Mouse (Mus musculus): ENCODE measurements at regions not wholly inside any gene's neighbourhood (a gene's known extent, or its start where the extent isn't known, plus 50 kb on each side); places are given as distances from the start of the nearest gene placed in this dataset.
A peak's percentile ranks its signal among the peaks of the same experiment; 100 is the strongest.

DNA sequence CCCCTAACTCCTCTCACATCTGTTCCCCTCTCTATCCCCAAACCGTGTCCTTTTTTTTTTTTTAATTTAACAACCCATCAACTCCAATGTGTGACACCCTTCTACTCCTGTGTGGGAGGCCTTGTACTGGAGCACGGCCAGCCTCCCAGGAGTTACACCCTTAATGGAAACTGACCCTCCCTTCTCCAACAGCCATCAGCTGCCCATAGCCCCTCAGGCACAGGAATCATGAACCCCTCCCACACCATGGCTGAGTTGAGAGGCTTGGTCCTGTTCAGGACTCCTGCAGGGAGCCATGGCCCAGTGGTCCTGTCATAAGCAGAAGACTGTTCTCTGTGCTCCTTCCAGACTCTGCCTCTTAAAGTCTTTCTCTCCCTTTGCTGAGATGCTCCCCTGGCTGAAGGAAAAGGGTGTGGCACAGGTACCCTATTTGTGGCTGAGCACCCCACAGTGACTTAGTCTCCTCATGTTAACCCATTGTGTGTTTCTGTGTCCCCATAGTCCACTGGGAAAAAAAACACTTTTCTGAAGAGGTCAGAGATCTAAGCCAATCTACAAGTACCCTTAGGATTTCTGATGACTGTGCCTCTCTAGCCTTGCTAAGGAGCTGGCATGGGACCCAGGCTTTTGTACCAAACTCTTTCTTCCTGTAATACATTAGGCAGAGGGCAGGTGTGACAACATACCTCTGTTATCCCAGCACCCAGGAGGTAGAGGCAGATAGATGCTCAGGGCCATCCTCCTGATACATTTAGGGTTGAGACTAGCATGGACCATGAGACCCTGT is 83.9 kb upstream of the Cpeb4 start:
- H3K4me1 ChIP-seq, result no peaks in the 10 kb centered on the region
- no peak overlapping the region for H3K27ac ChIP-seq
- WGBS, result 40% methylated on average over 2 of the region's 2 CpGs
- H3K36me3 ChIP-seq, result no peaks in the 10 kb centered on the region
- no peak overlapping the region for H3K4me2 ChIP-seq (replicated peaks)
- H3K9ac ChIP-seq, result no peak overlapping the region
- no peaks in the 10 kb centered on the region for H3K27me3 ChIP-seq
- H3K4me3 ChIP-seq, result no peak overlapping the region
- no peaks in the 10 kb centered on the region for H3K9me3 ChIP-seq
- ATAC-seq (ENCODE audit: insufficient number of reproducible peaks, insufficient read depth, low FRiP score, low TSS enrichment), result no peak

DNA sequence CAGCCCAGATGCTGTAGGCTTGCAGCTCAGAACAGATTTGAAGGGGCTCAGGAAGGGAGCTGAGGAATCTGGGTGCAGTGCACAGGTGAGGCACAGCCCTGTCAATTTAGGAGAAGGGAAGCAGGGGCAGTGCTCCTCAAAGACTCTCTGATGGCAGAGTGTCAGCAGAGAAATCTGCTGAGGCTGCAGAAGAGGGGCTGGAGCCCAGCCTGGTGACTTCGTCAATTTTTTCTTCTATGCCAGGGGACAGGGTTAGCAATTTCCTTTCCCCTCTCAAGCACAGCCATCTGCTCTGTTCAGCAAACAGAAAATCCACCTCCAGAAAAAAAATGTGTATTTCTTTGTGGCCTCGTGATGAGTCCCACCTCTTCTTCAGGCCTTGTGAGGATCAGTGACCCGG is 82.0 kb upstream of the Cpeb4 start:
- WGBS, result 83% methylated on average over 3 of the region's 3 CpGs
- no peak for ATAC-seq (ENCODE audit: insufficient number of reproducible peaks, insufficient read depth, low FRiP score, low TSS enrichment)
- Histone ChIP-seq H3K4me3 (no peak overlapping the region), H3K36me3 (no peaks in the 10 kb centered on the region), H3K4me2 (replicated peaks) (no peak overlapping the region), H3K27ac (no peak overlapping the region), H3K9ac (no peak overlapping the region), H3K4me1 (no peaks in the 10 kb centered on the region), H3K9me3 (no peaks in the 10 kb centered on the region), H3K27me3 (no peaks in the 10 kb centered on the region)

DNA sequence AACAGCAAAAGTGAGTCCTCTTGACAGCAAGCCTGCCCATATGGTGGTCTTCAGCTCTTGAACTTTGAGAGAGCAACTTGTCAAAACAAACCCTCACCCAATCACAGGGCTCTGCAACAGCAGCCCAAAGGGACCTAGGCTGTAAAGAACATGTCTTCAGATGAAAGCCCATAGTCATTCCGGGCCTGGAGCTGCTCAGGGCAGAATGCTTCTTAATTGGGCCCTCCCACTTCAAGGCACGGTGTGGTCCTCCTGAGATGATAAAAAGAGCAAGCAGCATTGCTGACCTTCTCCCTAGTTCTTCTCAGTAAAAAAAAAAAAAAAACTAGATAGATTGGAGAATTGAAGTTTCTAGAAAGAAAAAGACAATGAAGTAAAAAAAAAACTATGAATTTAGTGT is 80.7 kb upstream of the Cpeb4 start:
- Histone ChIP-seq H3K4me3 (no peak overlapping the region), H3K4me2 (replicated peaks) (no peak overlapping the region), H3K9me3 (no peaks in the 10 kb centered on the region), H3K36me3 (no peaks in the 10 kb centered on the region), H3K27ac (no peak overlapping the region), H3K4me1 (peaks cover under 1% of the 10 kb centered on the region; the same call in 1 of the 2 replicates), H3K27me3 (no peaks in the 10 kb centered on the region), H3K9ac (no peak overlapping the region)
- WGBS, result 56% methylated on average over 2 of the region's 2 CpGs
- no peak for ATAC-seq (ENCODE audit: insufficient number of reproducible peaks, insufficient read depth, low FRiP score, low TSS enrichment)

DNA sequence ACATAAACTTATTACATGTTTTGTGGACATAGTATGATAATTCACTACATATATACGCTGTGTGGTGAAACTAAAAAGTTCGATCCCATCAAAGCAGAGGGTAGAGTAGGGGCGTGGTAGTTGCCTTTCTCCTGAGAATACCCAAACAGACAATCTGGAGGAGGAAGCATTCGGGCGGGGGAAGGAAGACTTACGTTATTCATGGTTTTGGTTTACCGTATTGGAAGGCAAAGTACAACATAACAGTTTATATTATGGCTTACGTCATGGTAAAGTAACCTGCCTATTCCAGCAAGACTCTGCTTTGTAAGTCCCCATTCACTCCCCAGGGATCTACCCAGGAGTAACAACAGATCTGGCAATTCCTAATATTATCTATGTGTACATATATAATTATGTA is 76.9 kb upstream of the Cpeb4 start:
- Histone ChIP-seq H3K4me3 (no peak overlapping the region), H3K9me3 (no peaks in the 10 kb centered on the region), H3K4me2 (replicated peaks) (no peak overlapping the region), H3K9ac (no peak overlapping the region), H3K4me1 (peaks cover 2% of the 10 kb centered on the region; the same call in 1 of the 2 replicates), H3K27ac (no peak overlapping the region), H3K36me3 (no peaks in the 10 kb centered on the region), H3K27me3 (no peaks in the 10 kb centered on the region)
- no peak for ATAC-seq (ENCODE audit: insufficient number of reproducible peaks, insufficient read depth, low FRiP score, low TSS enrichment)
- 82% methylated on average over 8 of the region's 8 CpGs for WGBS

DNA sequence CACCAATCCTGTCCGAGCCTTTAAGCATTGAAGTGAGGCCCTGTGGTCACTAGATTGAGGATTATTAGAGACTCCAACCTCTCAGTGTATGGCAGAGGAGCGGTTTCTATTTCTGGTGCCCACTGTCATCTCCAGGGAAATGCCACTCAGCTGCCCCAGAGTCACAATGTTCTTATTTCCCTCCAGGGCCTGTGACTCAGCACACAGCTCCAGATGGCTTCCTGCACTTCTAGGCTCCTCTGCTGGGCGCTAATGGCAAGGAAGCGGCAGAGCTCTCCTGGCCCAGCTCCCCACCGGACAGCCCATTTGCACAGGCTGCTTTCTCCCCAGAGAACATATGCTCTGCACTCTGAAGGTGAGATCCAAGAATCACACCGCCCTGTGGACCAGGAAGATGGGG is 75.8 kb upstream of the Cpeb4 start:
- H3K4me3 ChIP-seq, result no peak overlapping the region
- no peak overlapping the region for H3K27ac ChIP-seq
- no peak overlapping the region for H3K4me2 ChIP-seq (replicated peaks)
- no peaks in the 10 kb centered on the region for H3K9me3 ChIP-seq
- ATAC-seq (ENCODE audit: insufficient number of reproducible peaks, insufficient read depth, low FRiP score, low TSS enrichment), result no peak
- H3K9ac ChIP-seq, result peak overlapping the region; percentile 20; the same call in 1 of the 2 replicates
- H3K4me1 ChIP-seq, result peaks cover 2% of the 10 kb centered on the region; the same call in 1 of the 2 replicates
- H3K36me3 ChIP-seq, result no peaks in the 10 kb centered on the region
- 40% methylated on average over 6 of the region's 6 CpGs for WGBS
- H3K27me3 ChIP-seq, result no peaks in the 10 kb centered on the region

DNA sequence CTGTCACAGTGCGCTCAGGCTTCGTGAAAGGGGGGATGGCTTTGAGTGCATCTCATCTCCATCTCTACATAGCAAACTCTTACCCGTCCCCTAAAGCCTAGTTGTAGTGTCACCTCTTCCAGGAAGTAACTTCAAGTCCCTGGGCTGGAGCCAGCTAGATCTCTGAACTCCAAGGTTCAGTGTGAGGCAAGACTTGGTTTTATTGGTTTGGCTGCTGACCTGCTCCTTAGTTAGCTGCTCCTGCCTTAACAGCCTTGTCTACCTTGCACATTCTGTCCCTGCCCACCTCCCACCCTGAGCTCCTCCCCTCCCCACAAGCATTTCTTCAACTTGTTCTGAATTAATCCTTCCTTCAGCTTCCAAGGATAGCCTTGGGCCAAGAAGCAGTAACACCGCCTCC is 70.4 kb upstream of the Cpeb4 start:
- Histone ChIP-seq H3K27me3 (no peaks in the 10 kb centered on the region), H3K9ac (no peak overlapping the region), H3K4me2 (replicated peaks) (no peak overlapping the region), H3K9me3 (no peaks in the 10 kb centered on the region), H3K36me3 (no peaks in the 10 kb centered on the region), H3K4me1 (no peaks in the 10 kb centered on the region), H3K4me3 (no peak overlapping the region), H3K27ac (no peak overlapping the region)
- ATAC-seq (ENCODE audit: insufficient number of reproducible peaks, insufficient read depth, low FRiP score, low TSS enrichment), result no peak
- whole genome bisulfite sequencing, result 86% methylated on average over 4 of the region's 4 CpGs

DNA sequence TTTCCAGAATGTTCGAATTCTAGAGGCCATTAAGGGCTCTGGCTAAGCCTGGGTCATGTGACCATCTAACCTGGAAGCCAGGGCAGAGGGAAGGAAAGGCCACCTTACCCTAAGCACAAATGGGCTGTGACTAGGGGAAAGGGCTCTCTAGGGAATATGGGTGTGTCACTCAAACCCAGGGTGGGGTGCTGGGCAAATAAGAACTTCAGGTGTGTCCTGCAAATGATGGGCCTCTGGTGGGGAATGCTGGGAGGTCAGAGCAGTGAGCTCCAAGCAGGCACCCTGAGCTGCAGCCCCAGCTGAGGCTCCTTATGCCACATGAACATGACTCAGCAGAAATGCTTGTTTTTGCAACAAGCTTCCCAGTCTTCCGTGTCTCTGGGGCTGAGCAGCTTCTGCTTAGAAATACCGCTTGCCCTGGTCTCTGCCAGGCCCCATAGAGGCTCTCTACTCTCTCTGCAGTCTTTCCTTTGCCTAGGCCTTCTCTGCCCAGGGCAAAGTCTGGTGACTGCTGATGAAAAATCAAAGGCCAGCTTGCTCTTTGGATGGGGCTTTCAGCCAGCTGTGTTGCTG is 68.6 kb upstream of the Cpeb4 start:
- no peak for ATAC-seq (ENCODE audit: insufficient number of reproducible peaks, insufficient read depth, low FRiP score, low TSS enrichment)
- Histone ChIP-seq H3K9ac (no peak overlapping the region), H3K36me3 (no peaks in the 10 kb centered on the region), H3K27ac (no peak overlapping the region), H3K4me2 (replicated peaks) (no peak overlapping the region), H3K27me3 (no peaks in the 10 kb centered on the region), H3K9me3 (no peaks in the 10 kb centered on the region), H3K4me3 (no peak overlapping the region), H3K4me1 (no peaks in the 10 kb centered on the region)
- 55% methylated on average over 3 of the region's 3 CpGs for WGBS

DNA sequence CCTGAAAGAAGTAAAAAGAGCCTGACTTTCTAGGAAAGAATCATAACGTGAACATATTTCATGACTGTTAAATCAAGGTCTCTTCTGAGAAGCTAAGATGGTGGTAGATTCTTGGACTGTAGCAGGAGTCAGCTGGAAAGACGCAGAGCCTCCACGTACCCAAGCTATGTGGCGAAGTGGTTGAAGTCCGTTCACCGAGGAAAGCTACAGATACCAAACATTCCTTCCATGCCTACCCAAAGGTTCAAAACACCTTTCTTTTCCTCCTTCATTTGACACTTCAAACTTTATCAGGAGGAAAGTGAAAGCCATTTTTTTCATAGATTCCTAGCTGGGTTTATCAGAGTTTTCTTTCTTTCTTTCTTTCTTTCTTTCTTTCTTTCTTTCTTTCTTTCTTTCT is 67.5 kb upstream of the Cpeb4 start:
- ATAC-seq (ENCODE audit: insufficient number of reproducible peaks, insufficient read depth, low FRiP score, low TSS enrichment), result no peak
- Histone ChIP-seq H3K9me3 (no peaks in the 10 kb centered on the region), H3K36me3 (no peaks in the 10 kb centered on the region), H3K27me3 (no peaks in the 10 kb centered on the region), H3K9ac (no peak overlapping the region), H3K27ac (no peak overlapping the region), H3K4me1 (no peaks in the 10 kb centered on the region), H3K4me3 (no peak overlapping the region), H3K4me2 (replicated peaks) (no peak overlapping the region)
- WGBS, result 89% methylated on average over 6 of the region's 6 CpGs

DNA sequence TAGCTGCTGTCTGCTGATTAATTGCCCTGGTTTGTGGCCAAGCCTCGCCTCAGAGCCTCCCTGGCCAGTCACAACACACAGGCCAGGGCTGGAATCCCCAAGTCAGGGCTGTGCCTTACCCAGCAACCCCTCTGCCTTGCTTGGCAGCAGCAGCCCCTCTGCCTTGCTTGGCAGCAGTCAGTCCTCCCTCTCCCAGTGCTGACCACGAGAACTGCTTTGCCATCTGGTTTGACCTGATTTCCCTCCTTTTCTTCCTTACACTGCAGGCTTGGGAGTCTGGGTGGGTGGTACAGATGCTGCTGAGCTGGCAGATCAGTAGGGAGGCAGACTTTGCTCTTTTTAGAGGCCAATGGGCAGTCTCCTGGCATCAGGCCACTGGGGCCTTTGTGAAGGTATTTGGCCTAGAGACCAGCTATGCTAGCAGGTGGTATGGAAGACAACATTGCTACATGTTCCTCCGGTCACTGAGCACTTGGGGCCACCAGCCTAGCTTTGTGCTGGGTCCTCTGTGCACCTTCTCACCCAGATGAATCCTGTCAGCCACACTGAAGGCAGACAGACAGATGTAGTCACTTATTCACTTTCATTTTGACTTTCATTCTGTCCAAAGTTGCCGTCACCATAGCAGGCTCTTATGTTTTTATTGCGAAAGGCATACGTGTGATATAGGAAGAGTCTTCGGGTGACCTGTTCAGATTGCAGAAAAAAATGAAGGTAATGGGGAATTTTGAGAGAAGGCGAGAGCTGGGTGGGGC is 64.4 kb upstream of the Cpeb4 start:
- H3K4me3 ChIP-seq, result no peak overlapping the region
- no peak overlapping the region for H3K4me2 ChIP-seq (replicated peaks)
- 0 out of 2 replicates have a peak, but pooled peaks cover 4% of the 10 kb centered on the region for H3K4me1 ChIP-seq
- H3K27me3 ChIP-seq, result no peaks in the 10 kb centered on the region
- H3K36me3 ChIP-seq, result no peaks in the 10 kb centered on the region
- H3K9me3 ChIP-seq, result no peaks in the 10 kb centered on the region
- H3K27ac ChIP-seq, result no peak overlapping the region
- 89% methylated on average over 8 of the region's 8 CpGs for WGBS
- ATAC-seq (ENCODE audit: insufficient number of reproducible peaks, insufficient read depth, low FRiP score, low TSS enrichment), result no peak
- H3K9ac ChIP-seq, result no peak overlapping the region; the same call in 1 of the 2 replicates

DNA sequence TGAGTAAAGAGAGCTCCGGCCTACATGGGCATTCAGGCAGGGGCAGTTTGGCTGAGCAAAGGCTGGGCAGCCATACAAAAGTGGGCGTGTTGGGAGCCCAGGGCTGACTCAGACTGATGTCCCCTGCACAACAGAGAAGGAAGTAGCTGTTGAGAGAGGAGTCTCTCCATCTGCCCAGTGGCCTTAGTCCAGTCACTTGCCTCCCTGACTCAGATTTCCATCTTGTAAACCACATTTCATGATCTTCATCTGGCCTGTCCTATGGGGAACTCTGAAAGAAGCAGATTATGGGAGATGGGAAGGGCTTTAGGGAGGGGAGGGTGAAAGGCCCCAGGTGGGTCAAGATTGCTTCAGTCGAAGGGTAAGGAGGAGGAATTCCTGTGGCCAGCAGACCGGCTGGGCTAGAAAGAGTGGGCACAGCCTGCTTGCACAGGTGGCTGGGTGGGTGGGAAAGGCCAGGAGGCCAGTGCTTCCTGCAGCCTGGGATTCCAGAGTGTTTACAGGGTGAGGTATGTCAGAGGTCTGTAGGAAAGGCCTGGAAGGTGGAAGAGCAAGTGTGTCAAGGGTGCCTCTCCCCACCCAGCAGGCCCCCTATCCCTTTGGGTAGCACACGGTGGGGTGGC is 63.7 kb upstream of the Cpeb4 start:
- Histone ChIP-seq H3K4me2 (replicated peaks) (no peak overlapping the region), H3K27ac (no peak overlapping the region), H3K4me3 (no peak overlapping the region), H3K4me1 (0 out of 2 replicates have a peak, but pooled peaks cover 4% of the 10 kb centered on the region), H3K9ac (no peak overlapping the region), H3K9me3 (no peaks in the 10 kb centered on the region), H3K27me3 (no peaks in the 10 kb centered on the region), H3K36me3 (no peaks in the 10 kb centered on the region)
- 83% methylated on average over 5 of the region's 5 CpGs for WGBS
- no peak for ATAC-seq (ENCODE audit: insufficient number of reproducible peaks, insufficient read depth, low FRiP score, low TSS enrichment)

DNA sequence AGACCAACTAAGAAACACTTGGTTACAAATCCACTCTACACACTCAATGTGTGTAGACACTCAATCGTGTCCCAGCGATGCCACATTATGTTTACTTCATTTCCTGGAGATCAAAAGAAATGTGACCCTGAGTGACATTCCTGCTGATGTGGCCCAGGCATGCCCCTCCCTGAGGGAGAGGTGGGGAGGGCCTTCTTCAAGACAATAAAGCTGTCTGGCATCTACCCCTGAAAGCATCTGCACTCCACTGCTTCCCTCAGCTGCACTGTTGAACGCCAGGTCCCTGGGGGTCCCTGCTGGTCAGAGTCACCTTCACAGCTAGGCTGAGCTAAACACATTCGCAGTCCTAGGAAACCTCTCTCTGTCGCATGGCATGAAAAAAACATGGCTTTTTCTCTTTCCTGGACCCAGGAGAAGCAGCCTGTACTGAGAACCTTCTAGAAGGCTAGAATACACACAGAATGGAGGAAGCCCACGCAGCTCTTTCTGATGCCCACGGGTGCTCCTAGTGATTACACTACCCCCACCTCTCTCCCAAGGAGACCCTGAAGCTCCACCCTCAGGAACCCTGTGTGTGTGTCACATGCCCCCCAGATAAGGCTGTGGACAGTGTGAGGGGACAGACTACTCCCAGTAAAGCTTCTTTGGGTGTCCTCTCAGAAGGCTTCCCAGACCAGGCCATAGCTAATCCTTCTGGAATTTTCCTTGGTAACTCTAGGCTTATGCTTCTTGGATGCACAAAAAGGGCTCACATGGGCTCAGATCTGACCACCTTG is 61.8 kb upstream of the Cpeb4 start:
- Histone ChIP-seq H3K4me3 (no peak overlapping the region), H3K9me3 (no peaks in the 10 kb centered on the region), H3K27me3 (no peaks in the 10 kb centered on the region), H3K27ac (no peak overlapping the region), H3K4me2 (replicated peaks) (no peak overlapping the region), H3K36me3 (no peaks in the 10 kb centered on the region), H3K4me1 (0 out of 2 replicates have a peak, but pooled peaks cover 4% of the 10 kb centered on the region), H3K9ac (no peak overlapping the region)
- ATAC-seq (ENCODE audit: insufficient number of reproducible peaks, insufficient read depth, low FRiP score, low TSS enrichment), result no peak
- WGBS, result 52% methylated on average over 7 of the region's 7 CpGs
